Mouse (Mus musculus): Measurements from ENCODE around the gene Bcdin3d. TPM values are rescaled to one million over a fixed set of nuclear protein-coding genes. Genes with fewer than 3 reads are reported as not detected.

Bcdin3d gene
- 10 to 100 TPM in 1 of 2 experiments, 1 to 10 TPM in 1; 9.5 to 14.9 TPM for polyA plus RNA-seq (2012; fragmentation: generic; extraction: Trizol)

DNA sequence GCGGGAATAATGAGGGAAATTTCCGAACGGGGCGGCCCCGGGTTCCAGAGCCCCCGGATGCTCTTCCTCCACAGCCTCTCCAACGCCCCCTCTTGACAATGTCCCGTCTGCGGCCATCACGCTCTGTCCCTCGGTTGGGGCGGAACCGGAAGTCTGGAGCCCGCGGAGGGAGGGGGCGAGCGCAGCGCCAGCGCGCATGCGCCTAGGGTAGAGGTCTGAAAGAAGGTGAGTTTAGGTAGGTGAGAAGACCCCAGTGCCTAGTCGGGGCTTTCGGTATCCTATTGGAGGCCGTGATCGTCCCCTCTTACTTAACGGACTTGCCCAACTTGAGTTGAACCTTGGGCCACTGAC, at the start of gene Bcdin3d:
TSS of gene Bcdin3d (minus strand) at position 155 of the 351 bp plus-strand sequence.

DNA sequence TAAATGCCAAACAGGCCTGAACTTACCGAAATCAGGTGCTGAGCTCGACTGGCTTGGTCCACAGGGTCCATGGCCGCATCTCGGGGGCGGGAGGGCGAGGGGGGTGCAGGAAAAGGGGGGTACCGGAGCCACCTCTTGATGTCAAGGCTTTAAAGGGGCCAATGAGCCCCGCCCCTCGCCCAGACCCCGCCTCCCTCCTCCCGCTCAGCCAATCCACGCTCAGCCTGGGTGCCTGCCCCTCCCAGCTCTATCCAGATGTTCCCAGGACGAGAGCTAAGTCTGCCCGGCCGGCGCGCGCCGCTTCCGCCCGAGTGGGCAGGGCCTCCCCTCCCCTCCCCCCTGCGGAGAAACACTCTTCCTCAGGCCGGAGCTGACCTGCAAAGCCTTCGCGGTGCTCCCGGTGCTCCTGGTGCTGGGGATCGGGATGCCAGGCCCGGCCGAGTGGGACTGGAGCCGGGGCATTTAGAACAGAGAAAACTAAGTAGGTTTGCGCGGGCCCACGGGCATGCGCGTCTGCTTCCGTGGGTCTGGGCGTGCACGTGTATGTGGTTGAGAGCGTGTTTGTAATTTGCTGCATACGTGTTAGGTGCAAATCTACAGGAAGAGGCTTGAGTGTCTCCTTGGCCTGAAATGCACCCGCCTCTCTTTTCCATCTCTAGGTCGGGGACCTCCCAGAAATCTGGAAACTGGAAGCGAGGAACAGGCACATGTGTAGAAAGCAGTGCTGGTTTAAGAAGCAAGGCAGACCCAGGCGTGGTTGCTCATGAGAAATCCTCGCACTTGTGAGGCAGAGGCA, 16.7 kb downstream of the Bcdin3d start, which contains the start of gene Nckap5l:
TSS of gene Nckap5l (minus strand) at position 143 of the 796 bp plus-strand sequence.

Other genes starting within 250 kb of the Bcdin3d start
- gene Kcnh3, start 249.9 kb downstream of the Bcdin3d start, polyA plus RNA-seq (2012; fragmentation: generic; extraction: Trizol), result under 1 TPM; 0.01 to 0.05 TPM
- gene Mcrs1, start 222.8 kb downstream of the Bcdin3d start, polyA plus RNA-seq (2012; fragmentation: generic; extraction: Trizol), result 100 to 1,000 TPM; 110 to 133 TPM
- gene Prpf40b, start 179.6 kb downstream of the Bcdin3d start, polyA plus RNA-seq (2012; fragmentation: generic; extraction: Trizol), result 10 to 100 TPM in 1 of 2 experiments, 1 to 10 TPM in 1; 6.5 to 53.5 TPM
- gene Fam186b, start 178.8 kb downstream of the Bcdin3d start, polyA plus RNA-seq (2012; fragmentation: generic; extraction: Trizol), result not detected
- gene Fmnl3, start 104.2 kb downstream of the Bcdin3d start, polyA plus RNA-seq (2012; fragmentation: generic; extraction: Trizol), result 10 to 100 TPM; 31.3 to 32.8 TPM
- gene Tmbim6, start 81.8 kb downstream of the Bcdin3d start, polyA plus RNA-seq (2012; fragmentation: generic; extraction: Trizol), result 100 to 1,000 TPM; 311 to 639 TPM
- gene Nckap5l, start 17.0 kb downstream of the Bcdin3d start, polyA plus RNA-seq (2012; fragmentation: generic; extraction: Trizol), result 10 to 100 TPM in 1 of 2 experiments, 1 to 10 TPM in 1; 3.2 to 14.2 TPM
- 1 to 10 TPM in 1 of 2 experiments, under 1 TPM in 1; 0.91 to 1.1 TPM for gene Faim2, start 53.4 kb upstream of the Bcdin3d start, polyA plus RNA-seq (2012; fragmentation: generic; extraction: Trizol)
- gene Aqp2, start 104.3 kb upstream of the Bcdin3d start, polyA plus RNA-seq (2012; fragmentation: generic; extraction: Trizol), result under 1 TPM; 0.13 to 0.42 TPM
- 10 to 100 TPM; 54.1 to 88.5 TPM for gene Aqp5, start 116.1 kb upstream of the Bcdin3d start, polyA plus RNA-seq (2012; fragmentation: generic; extraction: Trizol)
- under 1 TPM in 1 of 2 experiments, not detected in 1; 0.04 TPM for gene Aqp6, start 126.7 kb upstream of the Bcdin3d start, polyA plus RNA-seq (2012; fragmentation: generic; extraction: Trizol)
- 100 to 1,000 TPM in 1 of 2 experiments, 10 to 100 TPM in 1; 60.2 to 163 TPM for gene Racgap1, start 176.9 kb upstream of the Bcdin3d start, polyA plus RNA-seq (2012; fragmentation: generic; extraction: Trizol)
- gene Asic1, start 195.6 kb upstream of the Bcdin3d start, polyA plus RNA-seq (2012; fragmentation: generic; extraction: Trizol), result 10 to 100 TPM in 1 of 2 experiments, 1 to 10 TPM in 1; 3.3 to 15.2 TPM
- gene Smarcd1, start 227.4 kb upstream of the Bcdin3d start, polyA plus RNA-seq (2012; fragmentation: generic; extraction: Trizol), result 10 to 100 TPM; 13.1 to 39.5 TPM
- gene Gm17349, start 230.8 kb upstream of the Bcdin3d start, polyA plus RNA-seq (2012; fragmentation: generic; extraction: Trizol), result not detected
- gene Gpd1, start 242.8 kb upstream of the Bcdin3d start, polyA plus RNA-seq (2012; fragmentation: generic; extraction: Trizol), result 1 to 10 TPM in 1 of 2 experiments, under 1 TPM in 1; 0.33 to 7.5 TPM

Data from C3H10T1/2 (cell line).